Mouse (Mus musculus): ENCODE data around the gene Epo.

GRCm38 (mm10) chr5:137523396-137524250 lies 9.4 kb downstream of the Epo start:
- TF ChIP-seq CTCF (IDR thresholded peaks at IDR 0.05; ENCODE audit: control insufficient read depth, insufficient read depth, low read length) (no peak), POLR2A (IDR thresholded peaks at IDR 0.05; ENCODE audit: borderline replicate concordance, control insufficient read depth, low read depth, low read length) (no peak)
